Mouse (Mus musculus) heart, embryonic 14.5 days (tissue): ENCODE data around the gene Synj1. TPM values are rescaled to one million over a fixed set of nuclear protein-coding genes. Genes with fewer than 3 reads are reported as not detected.

ENCODE experiments used
- ATAC-seq: fragments of 200-750 bp; cut with Nextera tagmentation; 2 replicates; pipeline ENCODE4 v1.8.0; 2017; ENCODE audit warnings: low read depth, moderate TSS enrichment; ENCODE audit not compliant: insufficient number of reproducible peaks, insufficient read depth, low FRiP score
- H3K27ac ChIP-seq, 2 experiments: fragments of 200-500 bp in 1 of 2; fragments of 300-500 bp in 1 of 2; sonication (generic) in 1 of 2; replicated peaks in 1 of 2; 2 replicates each; pipeline ENCODE4 v1.5.1; 2012 to 2014; ENCODE audit warnings: low read depth in 2 of 2, low read length in 2 of 2, control low read depth in 1 of 2, mild to moderate bottlenecking in 1 of 2, mixed read lengths in 1 of 2; ENCODE audit not compliant: control insufficient read depth in 1 of 2, insufficient read depth in 1 of 2
- H3K27me3 ChIP-seq: fragments of 300-500 bp; sonication (generic); 2 replicates; pipeline ENCODE4 v1.6.1; 2014; ENCODE audit warnings: mild to moderate bottlenecking, low read length, control low read depth; ENCODE audit not compliant: control insufficient read depth, insufficient read depth
- H3K36me3 ChIP-seq: fragments of 300-500 bp; sonication (generic); 2 replicates; pipeline ENCODE4 v1.6.1; 2014; ENCODE audit warnings: mild to moderate bottlenecking, control low read depth, low read length, mixed read lengths; ENCODE audit not compliant: control insufficient read depth, insufficient read depth
- H3K4me1 ChIP-seq, 2 experiments: fragments of 200-500 bp in 1 of 2; fragments of 300-500 bp in 1 of 2; sonication (generic) in 1 of 2; 2 replicates each; pipeline ENCODE4 v1.6.1; 2012 to 2014; ENCODE audit warnings: low read length in 2 of 2, control low read depth in 1 of 2, mixed read lengths in 1 of 2; ENCODE audit not compliant: control insufficient read depth in 2 of 2, insufficient read depth in 2 of 2
- H3K4me2 ChIP-seq: fragments of 300-500 bp; sonication (generic); 2 replicates; pipeline ENCODE4 v1.6.1; 2014; ENCODE audit warnings: mild to moderate bottlenecking, low read length
- H3K4me3 ChIP-seq, 2 experiments: fragments of 200-500 bp in 1 of 2; fragments of 300-500 bp in 1 of 2; sonication (generic) in 1 of 2; 2 replicates each; pipeline ENCODE4 v1.5.1; 2012 to 2014; ENCODE audit warnings: low read length in 2 of 2, mild to moderate bottlenecking in 2 of 2, control low read depth in 1 of 2, low read depth in 1 of 2, moderate library complexity in 1 of 2; ENCODE audit not compliant: control insufficient read depth in 1 of 2, insufficient read depth in 1 of 2
- H3K9ac ChIP-seq: fragments of 300-500 bp; sonication (generic); 2 replicates; pipeline ENCODE4 v1.6.1; 2014; ENCODE audit warnings: mild to moderate bottlenecking, low read length
- H3K9me3 ChIP-seq: fragments of 300-500 bp; sonication (generic); 2 replicates; pipeline ENCODE4 v1.6.1; 2016; ENCODE audit warnings: low read length, control low read depth; ENCODE audit not compliant: control insufficient read depth
- WGBS: fragments of 180-500 bp; shearing (Covaris S2); extraction: QIAGEN DNeasy Blood & Tissue Kit; methylation state at CpG from one replicate; pipeline ENCODE4 v1.1.7; 2014; 5-methylcytosine and 5-hydroxymethylcytosine counted together
- polyA plus RNA-seq: library from polyadenylated mRNA; unstranded; fragments of >200 nt; fragmentation: Nextera tagmentation; extraction: Ambion mirVana; gene quantifications from 2 replicates; pipeline ENCODE4 v1.2.1, GENCODE M21; 2014

Gene Synj1
- polyA plus RNA-seq, 1 experiment from 2014 or later, result 16.5 TPM

DNA sequence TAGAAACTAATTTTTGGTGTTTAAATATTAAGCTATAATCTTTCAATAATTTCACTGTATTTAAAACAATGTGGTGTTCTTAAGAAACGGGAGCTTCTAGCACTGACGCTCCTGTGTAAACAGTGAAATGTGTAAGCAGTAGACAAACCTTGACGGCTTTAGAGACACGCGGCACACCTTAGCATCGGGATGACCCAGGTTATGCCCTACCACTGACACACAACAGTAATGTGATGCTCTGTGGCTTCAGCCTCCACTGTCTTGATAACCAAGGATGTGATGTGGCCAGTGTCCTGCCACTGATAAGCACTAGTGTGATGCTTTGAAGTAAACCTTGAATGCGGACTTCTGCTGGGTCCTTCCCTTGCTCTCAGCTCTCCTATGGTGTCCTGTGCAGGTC lies 69.9 kb downstream of the Synj1 start:
- peaks cover 60% of the 10 kb centered on the region for H3K36me3 ChIP-seq
- 90% methylated on average over 7 of the region's 7 CpGs for WGBS

GRCm38 (mm10) chr16:90934687-90935328 lies 76.3 kb downstream of the Synj1 start, which contains the start of gene Cfap298:
Gene Cfap298 (minus strand): TSS chr16:90935114.
- H3K9ac ChIP-seq, result peak within 1 kb of the TSS; percentile 83
- under 1% methylated on average over 56 of the region's 56 CpGs for WGBS

More for the DNA sequence above, 69.9 kb downstream of the Synj1 start:
- H3K4me2 ChIP-seq, result no peak overlapping the region
- no peak overlapping the region for H3K27ac ChIP-seq
- H3K9ac ChIP-seq, result no peak overlapping the region
- no peaks in the 10 kb centered on the region for H3K9me3 ChIP-seq
- no peak for ATAC-seq
- H3K4me3 ChIP-seq, result no peak overlapping the region
- no peaks in the 10 kb centered on the region for H3K4me1 ChIP-seq
- no peaks in the 10 kb centered on the region for H3K27me3 ChIP-seq

GRCm38 (mm10) chr16:90934193-90934686 lies 76.9 kb downstream of the Synj1 start:
- WGBS, result under 1% methylated on average over 38 of the region's 38 CpGs
- Histone ChIP-seq H3K27me3 (no peaks in the 10 kb centered on the region), H3K4me1 (peaks cover 2 to 3% of the 10 kb centered on the region in 2 experiments; a peak in 1 of 4 replicates), H3K9me3 (no peaks in the 10 kb centered on the region), H3K4me2 (peak overlapping the region; percentile 71), H3K4me3 (peak overlapping the region; percentile 86), H3K9ac (peak overlapping the region; percentile 83), H3K36me3 (peaks cover 31% of the 10 kb centered on the region), H3K27ac (peak overlapping the region; percentile 76 to 86)
- peak; percentile 20 for ATAC-seq

More at GRCm38 (mm10) chr16:90934687-90935328, 76.3 kb downstream of the Synj1 start, which contains the start of gene Cfap298:
- Histone ChIP-seq H3K4me2 (peak within 1 kb of the TSS; percentile 71), H3K27ac (peak within 1 kb of the TSS; percentile 76 to 86), H3K9me3 (no peaks in the 10 kb centered on the region), H3K4me3 (peak within 1 kb of the TSS; percentile 86), H3K4me1 (peaks cover 2 to 3% of the 10 kb centered on the region in 2 experiments; a peak in 1 of 4 replicates), H3K36me3 (peaks cover 26% of the 10 kb centered on the region), H3K27me3 (no peaks in the 10 kb centered on the region)
- peak; percentile 92 for ATAC-seq

- peaks cover 34% of the 10 kb centered on the region for H3K36me3 ChIP-seq
- peak overlapping the region; percentile 86 for H3K4me3 ChIP-seq
- H3K27me3 ChIP-seq, result no peaks in the 10 kb centered on the region
- peak overlapping the region; percentile 71 for H3K4me2 ChIP-seq
- 30% methylated on average over 13 of the region's 13 CpGs for WGBS
- H3K9ac ChIP-seq, result peak overlapping the region; percentile 83
- no peak for ATAC-seq
- H3K9me3 ChIP-seq, result no peaks in the 10 kb centered on the region
- H3K27ac ChIP-seq, result peak overlapping the region; percentile 76 to 86; a peak in 3 of 4 replicates
- H3K4me1 ChIP-seq, result peaks cover 2 to 3% of the 10 kb centered on the region in 2 experiments; a peak in 1 of 4 replicates
Observed at GRCm38 (mm10) chr16:90933534-90934176, 77.5 kb downstream of the Synj1 start.

- no peaks in the 10 kb centered on the region for H3K9me3 ChIP-seq
- no peak for ATAC-seq
- no peak overlapping the region for H3K4me2 ChIP-seq
- H3K27ac ChIP-seq, result no peak overlapping the region
- no peak overlapping the region for H3K4me3 ChIP-seq
- peaks cover 45% of the 10 kb centered on the region for H3K36me3 ChIP-seq
- no peak overlapping the region for H3K9ac ChIP-seq
- H3K4me1 ChIP-seq, result peaks cover 0 to 7% of the 10 kb centered on the region in 2 experiments; a peak in 2 of 4 replicates
- H3K27me3 ChIP-seq, result no peaks in the 10 kb centered on the region
- 88% methylated on average over 4 of the region's 4 CpGs for WGBS
Observed at GRCm38 (mm10) chr16:90927446-90927845, 83.7 kb downstream of the Synj1 start.

GRCm38 (mm10) chr16:90925461-90925860 lies 85.6 kb downstream of the Synj1 start:
- ATAC-seq, result no peak

GRCm38 (mm10) chr16:90924606-90925370 lies 86.3 kb downstream of the Synj1 start:
- Histone ChIP-seq H3K27ac (peak overlapping the region in 1 of 2 experiments; percentile 44; a peak in 2 of 4 replicates), H3K36me3 (peaks cover 37% of the 10 kb centered on the region), H3K4me2 (no peak overlapping the region), H3K4me1 (peaks cover 0 to 7% of the 10 kb centered on the region in 2 experiments; a peak in 2 of 4 replicates), H3K27me3 (no peaks in the 10 kb centered on the region), H3K9ac (no peak overlapping the region), H3K4me3 (no peak overlapping the region), H3K9me3 (no peaks in the 10 kb centered on the region)
- ATAC-seq, result no peak
- WGBS, result 76% methylated on average over 13 of the region's 13 CpGs

More at GRCm38 (mm10) chr16:90925461-90925860, 85.6 kb downstream of the Synj1 start:
- H3K27me3 ChIP-seq, result no peaks in the 10 kb centered on the region
- H3K4me3 ChIP-seq, result no peak overlapping the region
- no peak overlapping the region for H3K27ac ChIP-seq
- peaks cover 0 to 7% of the 10 kb centered on the region in 2 experiments; a peak in 2 of 4 replicates for H3K4me1 ChIP-seq
- H3K4me2 ChIP-seq, result no peak overlapping the region
- WGBS, result 20% methylated on average over 5 of the region's 5 CpGs
- H3K9ac ChIP-seq, result no peak overlapping the region
- H3K36me3 ChIP-seq, result peaks cover 41% of the 10 kb centered on the region
- no peaks in the 10 kb centered on the region for H3K9me3 ChIP-seq
